Mouse (Mus musculus) thymus, postnatal 36 days (tissue): ENCODE results near the gene Abhd16a.
"Not testable (repeated sequence)": the region's sequence is repeated elsewhere in the genome, so short reads cannot be mapped to it uniquely, and the experiment has no call there.

ENCODE experiments used
- DNase-seq, 2 experiments: peaks; one replicate each; pipeline ENCODE4 v3.0.0; 2022; ENCODE audit warnings: mixed read lengths in 2 of 2

Abhd16a gene

GRCm38 (mm10) chr17:35123287-35123686, 34.2 kb downstream of the Abhd16a start:
- not testable (repeated sequence) for DNase-seq

- DNase-seq = not testable (repeated sequence)
These were observed 35.3 kb downstream of the Abhd16a start for GRCm38 (mm10) chr17:35124261-35124896.

- DNase-seq = no peak
These were observed 36.0 kb downstream of the Abhd16a start for GRCm38 (mm10) chr17:35125081-35125480.

GRCm38 (mm10) chr17:35125578-35125977, 36.5 kb downstream of the Abhd16a start:
- no peak for DNase-seq

GRCm38 (mm10) chr17:35126206-35126611, 37.1 kb downstream of the Abhd16a start, which contains the start of gene D17H6S53E:
Gene D17H6S53E (plus strand): TSS chr17:35126373.
- peak; percentile 84 to 89 for DNase-seq

- DNase-seq = no peak
These were observed 38.0 kb downstream of the Abhd16a start for GRCm38 (mm10) chr17:35127017-35127416.

GRCm38 (mm10) chr17:35128996-35129395, 39.9 kb downstream of the Abhd16a start:
- DNase-seq = no peak

GRCm38 (mm10) chr17:35131038-35131437, 42.0 kb downstream of the Abhd16a start:
- no peak for DNase-seq

GRCm38 (mm10) chr17:35131500-35132173, 42.6 kb downstream of the Abhd16a start, which contains the start of gene Apom:
Gene Apom (minus strand): TSS chr17:35132050.
- no peak for DNase-seq

GRCm38 (mm10) chr17:35132174-35132560, 43.1 kb downstream of the Abhd16a start:
- no peak for DNase-seq

- no peak for DNase-seq
These were observed 44.5 kb downstream of the Abhd16a start for GRCm38 (mm10) chr17:35133517-35133916.

- DNase-seq = peak; percentile 93 to 94
These were observed 45.9 kb downstream of the Abhd16a start, which contains the start of gene Bag6 for GRCm38 (mm10) chr17:35134801-35135590. Gene Bag6 (plus strand): TSS chr17:35135178.

GRCm38 (mm10) chr17:35135591-35136320, 46.7 kb downstream of the Abhd16a start:
- no peak for DNase-seq

GRCm38 (mm10) chr17:35139269-35139668, 50.2 kb downstream of the Abhd16a start:
- no peak for DNase-seq

- no peak for DNase-seq
These were observed 51.5 kb downstream of the Abhd16a start for GRCm38 (mm10) chr17:35140490-35140996.

- DNase-seq = no peak
These were observed 52.9 kb downstream of the Abhd16a start for GRCm38 (mm10) chr17:35141971-35142370.

- DNase-seq = no peak
These were observed 57.1 kb downstream of the Abhd16a start for GRCm38 (mm10) chr17:35146139-35146538.

GRCm38 (mm10) chr17:35147348-35147747, 58.3 kb downstream of the Abhd16a start:
- peak in 1 of 2 experiments; percentile 3 for DNase-seq

- DNase-seq = no peak
These were observed 59.0 kb downstream of the Abhd16a start for GRCm38 (mm10) chr17:35147922-35148639.

- DNase-seq = no peak
These were observed 63.1 kb downstream of the Abhd16a start for GRCm38 (mm10) chr17:35152121-35152520.
